Mouse (Mus musculus) brain, embryonic 14.5 days (tissue): ENCODE results near the gene Pigc.

Experiments
- CTCF ChIP-seq: fragments of 200-500 bp; IDR thresholded peaks from 2 replicates; pipeline ENCODE4 v1.5.1; 2012; ENCODE audit warnings: inconsistent platforms, mild to moderate bottlenecking, moderate library complexity, borderline replicate concordance; ENCODE audit not compliant: insufficient read depth, insufficient read length; ENCODE audit errors: extremely low read depth
- POLR2A ChIP-seq: fragments of 200-500 bp; IDR thresholded peaks from 2 replicates; pipeline ENCODE4 v1.6.1; 2012; ENCODE audit warnings: mild to moderate bottlenecking, inconsistent platforms, borderline replicate concordance; ENCODE audit not compliant: poor library complexity, insufficient read depth, insufficient read length, severe bottlenecking; ENCODE audit errors: extremely low read depth

- TF ChIP-seq CTCF (no peak), POLR2A (no peak)
These were observed 9.3 kb downstream of the Pigc start for GRCm38 (mm10) chr1:161978173-161978700.
